Mouse (Mus musculus) heart, adult 11 months (tissue): ENCODE measurements around the gene B4galnt2.
"Not testable (repeated sequence)": the region's sequence is repeated elsewhere in the genome, so short reads cannot be mapped to it uniquely, and the experiment has no call there.

Experiments used
- DNase-seq: peaks from one replicate; pipeline ENCODE4 v3.0.0; 2022

Gene B4galnt2

GRCm38 (mm10) chr11:95896446-95897179 is 18.1 kb downstream of the B4galnt2 start:
- DNase-seq: peak; percentile 87

GRCm38 (mm10) chr11:95890462-95891051 is 24.1 kb downstream of the B4galnt2 start:
- DNase-seq: no peak

GRCm38 (mm10) chr11:95879861-95880260 is 34.8 kb downstream of the B4galnt2 start:
- not testable (repeated sequence) for DNase-seq

- no peak for DNase-seq
These were observed 38.4 kb downstream of the B4galnt2 start for GRCm38 (mm10) chr11:95876296-95876695.

- DNase-seq: no peak
These were observed 38.9 kb downstream of the B4galnt2 start for GRCm38 (mm10) chr11:95875804-95876203.

- DNase-seq: no peak
These were observed 44.7 kb downstream of the B4galnt2 start for GRCm38 (mm10) chr11:95869918-95870470.

GRCm38 (mm10) chr11:95869442-95869841 is 45.2 kb downstream of the B4galnt2 start:
- DNase-seq: no peak

- DNase-seq: peak; percentile 87
These were observed 53.3 kb downstream of the B4galnt2 start for GRCm38 (mm10) chr11:95861397-95861796.

- DNase-seq: peak; percentile 85
These were observed 54.6 kb downstream of the B4galnt2 start for GRCm38 (mm10) chr11:95860071-95860490.

- DNase-seq: no peak
These were observed 55.2 kb downstream of the B4galnt2 start for GRCm38 (mm10) chr11:95859468-95859855.

GRCm38 (mm10) chr11:95858528-95859467 is 55.9 kb downstream of the B4galnt2 start:
- DNase-seq: peak; percentile 100

GRCm38 (mm10) chr11:95857716-95858527 is 56.8 kb downstream of the B4galnt2 start:
- DNase-seq: no peak

- DNase-seq: no peak
These were observed 57.4 kb downstream of the B4galnt2 start for GRCm38 (mm10) chr11:95857306-95857705.

- DNase-seq: peak; percentile 95
These were observed 61.0 kb downstream of the B4galnt2 start for GRCm38 (mm10) chr11:95853684-95854083.

- DNase-seq: no peak
These were observed 63.8 kb downstream of the B4galnt2 start for GRCm38 (mm10) chr11:95850898-95851297.

GRCm38 (mm10) chr11:95844935-95845334 is 69.8 kb downstream of the B4galnt2 start:
- peak; percentile 88 for DNase-seq

- DNase-seq: peak; percentile 94
These were observed 71.2 kb downstream of the B4galnt2 start for GRCm38 (mm10) chr11:95843421-95843950.

GRCm38 (mm10) chr11:95842953-95843352 is 71.7 kb downstream of the B4galnt2 start:
- DNase-seq: peak; percentile 95

GRCm38 (mm10) chr11:95842074-95842681 is 72.5 kb downstream of the B4galnt2 start, which contains the start of gene Abi3:
Gene Abi3, minus strand, starts transcription at chr11:95842476.
- DNase-seq: peak; percentile 99

GRCm38 (mm10) chr11:95841498-95841830 is 73.2 kb downstream of the B4galnt2 start:
- DNase-seq: no peak
